Mouse (Mus musculus): ENCODE measurements around the gene Dglucy.

The Dglucy gene

GRCm38 (mm10) chr12:100886877-100887276 is 108.0 kb downstream of the Dglucy start:
- no peak for DNase-seq

GRCm38 (mm10) chr12:100887801-100888258 is 109.0 kb downstream of the Dglucy start:
- DNase-seq, result peak; percentile 13

GRCm38 (mm10) chr12:100890548-100890947 is 111.7 kb downstream of the Dglucy start:
- no peak for DNase-seq

- no peak for DNase-seq
Observed at GRCm38 (mm10) chr12:100895504-100895903, 116.6 kb downstream of the Dglucy start.

GRCm38 (mm10) chr12:100896661-100897060 is 117.8 kb downstream of the Dglucy start:
- no peak for DNase-seq

- DNase-seq, result no peak
Observed at GRCm38 (mm10) chr12:100897736-100898650, 119.1 kb downstream of the Dglucy start.

GRCm38 (mm10) chr12:100899111-100899640 is 120.3 kb downstream of the Dglucy start:
- DNase-seq, result peak; percentile 30

GRCm38 (mm10) chr12:100900901-100901300 is 122.0 kb downstream of the Dglucy start:
- no peak for DNase-seq

- DNase-seq, result no peak
Observed at GRCm38 (mm10) chr12:100901386-100901785, 122.5 kb downstream of the Dglucy start.

GRCm38 (mm10) chr12:100903761-100904160 is 124.9 kb downstream of the Dglucy start:
- DNase-seq, result no peak

GRCm38 (mm10) chr12:100906861-100907260 is 128.0 kb downstream of the Dglucy start:
- no peak for DNase-seq

- DNase-seq, result peak; percentile 37
Observed at GRCm38 (mm10) chr12:100907598-100908297, 128.9 kb downstream of the Dglucy start, which contains the start of gene Gpr68. Gene Gpr68, minus strand, starts transcription at chr12:100908198.

- no peak for DNase-seq
Observed at GRCm38 (mm10) chr12:100908298-100909034, 129.6 kb downstream of the Dglucy start.

- DNase-seq, result no peak
Observed at GRCm38 (mm10) chr12:100909765-100910164, 130.9 kb downstream of the Dglucy start.

GRCm38 (mm10) chr12:100910731-100911130 is 131.9 kb downstream of the Dglucy start:
- no peak for DNase-seq

- no peak for DNase-seq
Observed at GRCm38 (mm10) chr12:100924646-100925339, 145.9 kb downstream of the Dglucy start.

- DNase-seq, result peak; percentile 49
Observed at GRCm38 (mm10) chr12:100925644-100926619, 147.1 kb downstream of the Dglucy start.

- DNase-seq, result no peak
Observed at GRCm38 (mm10) chr12:100928286-100928685, 149.4 kb downstream of the Dglucy start.

GRCm38 (mm10) chr12:100931653-100932052 is 152.8 kb downstream of the Dglucy start:
- DNase-seq, result no peak

GRCm38 (mm10) chr12:100934796-100935195 is 155.9 kb downstream of the Dglucy start:
- no peak for DNase-seq

GRCm38 (mm10) chr12:100936116-100936515 is 157.3 kb downstream of the Dglucy start:
- DNase-seq, result peak; percentile 86
